Mouse (Mus musculus): ENCODE measurements at regions not wholly inside any gene's neighbourhood (a gene's known extent, or its start where the extent isn't known, plus 50 kb on each side); places are given as distances from the start of the nearest gene placed in this dataset.
A peak's percentile ranks its signal among the peaks of the same experiment; 100 is the strongest.

DNA sequence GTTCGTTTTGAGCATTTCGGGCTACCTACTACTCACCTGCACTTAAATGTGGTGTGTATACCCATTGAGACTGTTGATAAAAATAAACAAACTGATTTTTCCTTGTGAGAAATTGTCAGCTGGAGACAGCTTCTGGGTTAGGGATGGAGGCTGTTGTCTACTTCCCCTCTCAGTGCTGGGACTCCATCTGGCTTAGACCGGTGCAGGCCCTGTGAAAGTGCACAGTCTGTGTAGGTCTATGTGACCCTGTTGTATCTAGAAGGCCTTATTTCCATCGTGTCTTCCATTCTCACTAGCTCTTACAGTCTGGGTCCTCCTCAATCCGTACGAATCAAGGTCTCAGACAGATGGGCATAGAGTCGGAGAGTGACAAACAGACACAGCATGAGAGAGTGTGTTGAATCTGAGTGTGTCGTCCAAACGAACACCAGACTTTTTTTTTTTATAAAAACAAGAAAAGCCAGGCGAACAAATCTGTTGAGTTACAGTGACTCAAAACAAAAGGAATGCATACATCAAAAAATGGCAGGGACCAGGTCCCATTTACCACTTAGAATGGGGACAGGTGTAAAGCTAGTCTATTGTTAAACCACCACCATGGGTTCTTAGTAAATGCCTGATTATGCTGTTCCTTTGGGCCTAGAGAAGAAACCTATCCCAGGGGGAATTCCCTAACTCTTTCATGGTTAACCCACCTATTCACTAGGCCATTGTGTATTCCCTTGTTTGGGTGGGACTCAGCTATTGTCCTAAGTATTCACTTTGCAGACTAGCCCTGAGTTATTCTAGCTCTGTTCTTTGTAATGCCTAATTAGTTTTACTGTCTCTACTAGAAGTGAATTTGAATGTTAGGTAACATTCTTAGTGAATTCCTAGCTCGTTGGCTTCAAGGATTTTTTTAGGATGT lies 69.1 kb upstream of the Pax1 start:
- no peak for ATAC-seq
- H3K27me3 ChIP-seq (replicated peaks; ENCODE audit: control insufficient read depth, insufficient read depth, low read length) = no peaks in the 10 kb centered on the region
- no peaks in the 10 kb centered on the region for H3K9me3 ChIP-seq (ENCODE audit: control insufficient read depth, low read length)
- H3K36me3 ChIP-seq (ENCODE audit: control insufficient read depth, insufficient read depth) = no peaks in the 10 kb centered on the region
- H3K4me3 ChIP-seq (replicated peaks; ENCODE audit: low read length) = no peak overlapping the region
- no peak overlapping the region for H3K27ac ChIP-seq (ENCODE audit: low read length)
- H3K9ac ChIP-seq (replicated peaks; ENCODE audit: low read depth, low read length) = no peak overlapping the region
- H3K4me1 ChIP-seq (replicated peaks; ENCODE audit: control insufficient read depth, insufficient read depth, low read length) = no peaks in the 10 kb centered on the region
- no peak overlapping the region for H3K4me2 ChIP-seq (ENCODE audit: low read length)
- 40% methylated on average over 11 of the region's 11 CpGs for WGBS

DNA sequence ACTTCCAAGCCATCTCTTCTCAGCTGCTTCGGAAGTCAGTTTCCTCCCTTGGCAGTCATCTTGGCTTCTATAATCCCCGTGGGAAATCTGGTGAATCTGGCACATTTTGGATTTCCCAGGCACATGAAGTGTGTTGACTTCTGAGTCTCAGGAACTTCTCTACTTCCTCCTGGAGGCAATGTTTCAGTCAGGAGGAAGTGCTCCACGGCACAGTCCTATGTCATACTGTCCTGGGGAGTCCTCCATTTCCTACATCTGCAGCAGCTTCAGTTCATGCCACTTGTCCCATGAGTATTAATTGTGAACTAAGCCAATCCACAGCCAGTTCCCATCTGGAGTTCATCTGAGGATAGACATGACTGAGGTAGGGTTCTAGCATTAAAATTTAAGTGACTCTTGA lies 78.3 kb upstream of the Pax1 start:
- WGBS = 72% methylated on average over 3 of the region's 3 CpGs

DNA sequence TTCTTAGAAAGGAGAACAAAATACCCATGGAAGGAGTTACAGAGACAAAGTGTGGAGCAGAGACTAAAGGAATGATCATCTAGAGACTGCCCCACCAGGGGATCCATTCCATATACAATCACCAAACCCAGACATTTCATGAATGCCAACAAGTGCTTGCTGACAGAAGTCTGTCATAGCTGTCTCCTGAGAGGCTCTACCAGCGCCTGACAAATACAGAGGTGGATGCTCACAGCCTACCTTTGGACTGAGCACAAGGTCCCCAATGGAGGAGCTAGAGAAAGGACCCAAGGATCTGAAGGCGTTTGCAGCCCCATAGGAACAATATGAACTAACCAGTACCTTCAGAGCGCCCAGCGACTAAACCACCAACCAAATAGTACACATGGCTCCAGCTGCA lies 83.6 kb upstream of the Nkx2-2 start:
- Histone ChIP-seq H3K4me3 (replicated peaks; ENCODE audit: low read length) (no peak overlapping the region), H3K4me1 (replicated peaks; ENCODE audit: control insufficient read depth, insufficient read depth, low read length) (no peaks in the 10 kb centered on the region), H3K9ac (replicated peaks; ENCODE audit: low read depth, low read length) (no peak overlapping the region), H3K27ac (ENCODE audit: low read length) (no peak overlapping the region), H3K9me3 (ENCODE audit: control insufficient read depth, low read length) (no peaks in the 10 kb centered on the region), H3K36me3 (ENCODE audit: control insufficient read depth, insufficient read depth) (no peaks in the 10 kb centered on the region), H3K27me3 (replicated peaks; ENCODE audit: control insufficient read depth, insufficient read depth, low read length) (no peaks in the 10 kb centered on the region), H3K4me2 (ENCODE audit: low read length) (no peak overlapping the region)
- 85% methylated on average over 4 of the region's 4 CpGs for WGBS
- ATAC-seq = no peak

More for the DNA sequence above, 78.3 kb upstream of the Pax1 start:
- H3K9ac ChIP-seq (replicated peaks; ENCODE audit: low read depth, low read length) = no peak overlapping the region
- no peak overlapping the region for H3K27ac ChIP-seq (ENCODE audit: low read length)
- no peak for ATAC-seq
- H3K36me3 ChIP-seq (ENCODE audit: control insufficient read depth, insufficient read depth) = no peaks in the 10 kb centered on the region
- H3K4me3 ChIP-seq (replicated peaks; ENCODE audit: low read length) = no peak overlapping the region
- H3K27me3 ChIP-seq (replicated peaks; ENCODE audit: control insufficient read depth, insufficient read depth, low read length) = no peaks in the 10 kb centered on the region
- H3K4me2 ChIP-seq (ENCODE audit: low read length) = no peak overlapping the region
- no peaks in the 10 kb centered on the region for H3K9me3 ChIP-seq (ENCODE audit: control insufficient read depth, low read length)
- no peaks in the 10 kb centered on the region for H3K4me1 ChIP-seq (replicated peaks; ENCODE audit: control insufficient read depth, insufficient read depth, low read length)

DNA sequence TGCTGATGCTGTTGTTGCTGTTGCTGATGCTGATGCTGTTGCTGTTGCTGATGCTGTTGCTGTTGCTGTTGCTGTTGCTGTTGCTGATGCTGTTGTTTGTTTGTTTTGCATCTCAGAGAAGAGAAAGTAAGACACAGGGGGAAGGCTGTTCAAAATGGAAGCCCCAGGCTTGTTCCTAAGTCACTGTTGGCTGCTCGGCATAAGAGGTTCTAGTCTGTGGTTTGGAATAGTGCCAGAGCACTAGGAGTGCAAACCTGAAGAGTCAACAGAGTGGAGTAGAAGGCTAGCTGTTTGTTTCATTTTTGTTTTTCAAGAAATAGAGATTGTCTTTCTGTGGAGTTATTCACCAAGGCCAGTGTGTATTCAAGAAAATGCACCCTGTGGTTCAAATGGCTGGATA lies 75.1 kb upstream of the Nkx2-2 start:
- ATAC-seq = no peak
- H3K9me3 ChIP-seq (ENCODE audit: control insufficient read depth, low read length) = no peaks in the 10 kb centered on the region
- H3K27ac ChIP-seq (ENCODE audit: low read length) = no peak overlapping the region
- no peak overlapping the region for H3K4me2 ChIP-seq (ENCODE audit: low read length)
- 65% methylated on average over 1 of the region's 1 CpGs for WGBS
- H3K9ac ChIP-seq (replicated peaks; ENCODE audit: low read depth, low read length) = no peak overlapping the region
- H3K4me1 ChIP-seq (replicated peaks; ENCODE audit: control insufficient read depth, insufficient read depth, low read length) = 0 out of 2 replicates have a peak, but pooled peaks cover 2% of the 10 kb centered on the region
- no peak overlapping the region for H3K4me3 ChIP-seq (replicated peaks; ENCODE audit: low read length)
- no peaks in the 10 kb centered on the region for H3K36me3 ChIP-seq (ENCODE audit: control insufficient read depth, insufficient read depth)
- H3K27me3 ChIP-seq (replicated peaks; ENCODE audit: control insufficient read depth, insufficient read depth, low read length) = no peaks in the 10 kb centered on the region

DNA sequence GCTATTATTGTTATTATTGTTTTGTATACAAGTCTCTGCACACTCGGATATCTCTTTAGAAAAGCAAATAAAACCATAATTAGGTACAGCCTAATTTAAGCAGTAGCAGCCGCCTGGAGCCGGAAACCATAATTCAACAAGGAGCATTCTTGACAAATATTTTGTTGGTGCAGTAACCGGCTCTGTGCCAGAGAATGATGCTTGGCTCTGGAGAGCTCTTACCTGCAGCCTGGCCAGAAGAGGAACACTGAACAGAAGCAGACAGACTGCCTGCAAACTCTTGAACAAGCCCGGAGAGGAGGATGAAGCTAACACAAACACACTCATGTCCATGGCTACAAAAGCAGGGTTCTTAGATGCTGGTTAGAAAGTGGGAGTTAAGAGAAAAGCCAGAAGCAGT lies 73.9 kb upstream of the Nkx2-2 start:
- Histone ChIP-seq H3K9ac (replicated peaks; ENCODE audit: low read depth, low read length) (no peak overlapping the region), H3K36me3 (ENCODE audit: control insufficient read depth, insufficient read depth) (no peaks in the 10 kb centered on the region), H3K4me1 (replicated peaks; ENCODE audit: control insufficient read depth, insufficient read depth, low read length) (0 out of 2 replicates have a peak, but pooled peaks cover 2% of the 10 kb centered on the region), H3K27me3 (replicated peaks; ENCODE audit: control insufficient read depth, insufficient read depth, low read length) (no peaks in the 10 kb centered on the region), H3K9me3 (ENCODE audit: control insufficient read depth, low read length) (no peaks in the 10 kb centered on the region), H3K4me3 (replicated peaks; ENCODE audit: low read length) (no peak overlapping the region), H3K4me2 (ENCODE audit: low read length) (no peak overlapping the region), H3K27ac (ENCODE audit: low read length) (no peak overlapping the region)
- ATAC-seq = no peak; the same call in 1 of the 2 replicates
- WGBS = 38% methylated on average over 5 of the region's 5 CpGs

DNA sequence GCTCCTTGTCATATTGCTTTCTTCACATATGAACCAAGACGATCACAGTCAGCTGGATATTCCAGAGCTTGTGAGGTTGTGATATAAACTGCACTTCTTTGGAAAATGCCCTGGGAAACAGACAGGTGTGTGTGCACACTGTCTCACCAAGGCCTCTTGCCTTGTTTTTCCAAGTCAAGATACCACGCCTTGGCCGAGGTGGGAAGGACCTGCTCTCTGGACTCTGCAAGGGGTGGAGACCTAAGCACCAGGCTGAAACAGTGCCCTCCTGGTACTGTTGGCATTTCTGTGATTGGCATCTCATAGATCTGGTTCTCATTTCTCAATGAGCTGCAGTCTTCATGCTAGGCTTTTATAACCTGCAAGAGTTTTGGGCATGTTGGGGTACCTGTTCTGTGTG lies 73.2 kb upstream of the Nkx2-2 start:
- no peaks in the 10 kb centered on the region for H3K27me3 ChIP-seq (replicated peaks; ENCODE audit: control insufficient read depth, insufficient read depth, low read length)
- 90% methylated on average over 3 of the region's 3 CpGs for WGBS
- no peaks in the 10 kb centered on the region for H3K9me3 ChIP-seq (ENCODE audit: control insufficient read depth, low read length)
- H3K4me1 ChIP-seq (replicated peaks; ENCODE audit: control insufficient read depth, insufficient read depth, low read length) = 0 out of 2 replicates have a peak, but pooled peaks cover 2% of the 10 kb centered on the region
- H3K4me3 ChIP-seq (replicated peaks; ENCODE audit: low read length) = no peak overlapping the region
- H3K27ac ChIP-seq (ENCODE audit: low read length) = no peak overlapping the region
- no peak overlapping the region for H3K4me2 ChIP-seq (ENCODE audit: low read length)
- no peak overlapping the region for H3K9ac ChIP-seq (replicated peaks; ENCODE audit: low read depth, low read length)
- no peak for ATAC-seq
- H3K36me3 ChIP-seq (ENCODE audit: control insufficient read depth, insufficient read depth) = no peaks in the 10 kb centered on the region

DNA sequence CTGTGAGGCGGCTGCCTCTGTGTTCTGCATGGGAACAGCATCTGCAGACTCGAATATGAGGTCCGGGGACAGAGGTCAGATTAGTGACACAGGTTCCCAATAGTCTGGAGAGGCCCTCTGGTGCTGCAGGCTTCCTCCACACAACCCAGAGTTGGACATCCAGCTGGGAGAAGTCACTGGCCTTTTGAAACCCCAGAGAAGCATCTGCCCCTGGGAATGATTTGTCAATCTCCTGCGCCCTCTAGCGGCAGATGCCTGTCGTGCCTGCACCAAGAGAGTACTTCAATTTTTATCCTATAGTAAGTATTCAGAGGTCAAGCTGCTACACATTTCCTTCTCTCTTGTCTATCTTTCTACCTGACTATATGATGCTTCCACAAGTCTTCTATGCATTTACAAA lies 62.7 kb upstream of the Nkx2-2 start:
- Histone ChIP-seq H3K36me3 (ENCODE audit: control insufficient read depth, insufficient read depth) (no peaks in the 10 kb centered on the region), H3K9me3 (ENCODE audit: control insufficient read depth, low read length) (no peaks in the 10 kb centered on the region), H3K27ac (ENCODE audit: low read length) (no peak overlapping the region), H3K4me1 (replicated peaks; ENCODE audit: control insufficient read depth, insufficient read depth, low read length) (peaks cover 4% of the 10 kb centered on the region; the same call in 1 of the 2 replicates), H3K4me2 (ENCODE audit: low read length) (no peak overlapping the region), H3K9ac (replicated peaks; ENCODE audit: low read depth, low read length) (no peak overlapping the region), H3K27me3 (replicated peaks; ENCODE audit: control insufficient read depth, insufficient read depth, low read length) (no peaks in the 10 kb centered on the region), H3K4me3 (replicated peaks; ENCODE audit: low read length) (no peak overlapping the region)
- WGBS = 16% methylated on average over 6 of the region's 6 CpGs
- no peak for ATAC-seq

DNA sequence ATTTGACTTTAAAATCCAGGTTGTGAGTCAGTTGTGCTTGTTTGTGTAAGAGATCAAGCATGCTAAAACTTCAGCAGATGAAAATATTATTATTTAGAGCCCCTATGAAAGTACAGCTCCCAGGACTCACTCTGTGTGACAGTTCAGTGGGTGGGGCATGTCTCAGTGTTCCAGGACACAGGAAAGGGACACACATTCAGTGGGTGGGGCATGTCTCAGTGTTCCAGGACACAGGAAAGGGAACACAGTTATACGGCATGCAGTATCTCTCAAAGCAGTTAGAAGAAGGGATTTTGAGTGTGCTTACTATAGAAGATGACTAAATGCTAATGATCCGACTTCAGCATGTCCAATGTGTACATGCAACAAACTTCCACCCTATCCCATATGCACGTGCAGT lies 60.9 kb upstream of the Nkx2-2 start:
- no peak overlapping the region for H3K4me2 ChIP-seq (ENCODE audit: low read length)
- H3K27ac ChIP-seq (ENCODE audit: low read length) = no peak overlapping the region
- WGBS = 76% methylated on average over 3 of the region's 3 CpGs
- H3K27me3 ChIP-seq (replicated peaks; ENCODE audit: control insufficient read depth, insufficient read depth, low read length) = no peaks in the 10 kb centered on the region
- H3K9ac ChIP-seq (replicated peaks; ENCODE audit: low read depth, low read length) = no peak overlapping the region
- H3K4me1 ChIP-seq (replicated peaks; ENCODE audit: control insufficient read depth, insufficient read depth, low read length) = peaks cover 4% of the 10 kb centered on the region; the same call in 1 of the 2 replicates
- H3K4me3 ChIP-seq (replicated peaks; ENCODE audit: low read length) = no peak overlapping the region
- H3K9me3 ChIP-seq (ENCODE audit: control insufficient read depth, low read length) = no peaks in the 10 kb centered on the region
- no peak for ATAC-seq
- no peaks in the 10 kb centered on the region for H3K36me3 ChIP-seq (ENCODE audit: control insufficient read depth, insufficient read depth)

DNA sequence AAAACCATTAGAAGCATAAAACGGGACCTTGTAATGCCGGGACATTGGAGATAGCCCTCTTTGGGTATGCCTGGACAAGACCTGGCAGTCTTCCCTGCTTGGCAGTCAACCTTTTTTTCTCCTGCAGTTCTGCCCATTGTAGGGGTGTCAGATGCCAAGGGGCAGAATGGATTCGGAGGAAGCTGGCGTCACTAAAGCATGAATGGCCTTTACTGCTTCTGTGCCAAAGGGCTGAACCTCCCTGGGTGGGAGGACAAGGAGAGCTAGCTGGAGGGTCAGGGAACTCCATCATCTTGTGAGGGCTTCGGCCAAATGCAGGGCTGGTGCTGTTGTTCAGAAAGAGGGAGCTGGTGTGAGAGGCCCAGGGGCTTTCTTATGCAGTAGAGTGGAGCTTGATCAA lies 60.1 kb upstream of the Nkx2-2 start:
- no peak overlapping the region for H3K4me3 ChIP-seq (replicated peaks; ENCODE audit: low read length)
- no peak overlapping the region for H3K9ac ChIP-seq (replicated peaks; ENCODE audit: low read depth, low read length)
- H3K4me2 ChIP-seq (ENCODE audit: low read length) = no peak overlapping the region
- no peaks in the 10 kb centered on the region for H3K9me3 ChIP-seq (ENCODE audit: control insufficient read depth, low read length)
- peak; percentile 50 for ATAC-seq
- H3K4me1 ChIP-seq (replicated peaks; ENCODE audit: control insufficient read depth, insufficient read depth, low read length) = peaks cover 4% of the 10 kb centered on the region; the same call in 1 of the 2 replicates
- no peak overlapping the region for H3K27ac ChIP-seq (ENCODE audit: low read length)
- no peaks in the 10 kb centered on the region for H3K36me3 ChIP-seq (ENCODE audit: control insufficient read depth, insufficient read depth)
- H3K27me3 ChIP-seq (replicated peaks; ENCODE audit: control insufficient read depth, insufficient read depth, low read length) = no peaks in the 10 kb centered on the region
- 16% methylated on average over 5 of the region's 5 CpGs for WGBS
